Mouse (Mus musculus): ENCODE measurements around the gene Ctf2. TPM values are rescaled to one million over a fixed set of nuclear protein-coding genes. Genes with fewer than 3 reads are reported as not detected.

Ctf2 gene
- total RNA-seq, 1 experiment, result 0.71 TPM

- Histone ChIP-seq H3K9ac (ENCODE audit: insufficient read depth, low read depth, low read length, poor library complexity, severe bottlenecking) (no peak overlapping the region; the same call in 1 of the 2 replicates), H3K4me3 (ENCODE audit: insufficient read depth in 1 of 2, low read depth in 1 of 2, low read length in 2 of 2, poor library complexity in 1 of 2, severe bottlenecking in 1 of 2) (no peak overlapping the region), H3K36me3 (ENCODE audit: control insufficient read depth, insufficient read depth, low read length, poor library complexity, severe bottlenecking) (peaks cover under 1% of the 10 kb centered on the region; the same call in 1 of the 2 replicates), H3K9me3 (ENCODE audit: control insufficient read depth, insufficient read depth, low read depth, low read length) (no peaks in the 10 kb centered on the region), H3K27ac (ENCODE audit: insufficient read depth, low read depth, low read length, poor library complexity, severe bottlenecking) (peak overlapping the region; percentile 87; the same call in 1 of the 2 replicates), H3K4me1 (ENCODE audit: control insufficient read depth in 2 of 2, insufficient read depth in 2 of 2, low read length in 2 of 2, poor library complexity in 1 of 2) (peaks cover 7 to 22% of the 10 kb centered on the region in 2 experiments; a peak in 3 of 4 replicates)
- TF ChIP-seq ZC3H11A (IDR thresholded peaks at IDR 0.05; ENCODE audit: borderline replicate concordance, low read depth, low read length) (no peak), ZNF384 (IDR thresholded peaks at IDR 0.05; ENCODE audit: low read depth, low read length) (no peak), HCFC1 (IDR thresholded peaks at IDR 0.05; ENCODE audit: borderline replicate concordance, insufficient read depth, low read length) (no peak), CHD2 (IDR thresholded peaks at IDR 0.05; ENCODE audit: low read depth, low read length) (no peak), MAFK (IDR thresholded peaks at IDR 0.05; ENCODE audit: insufficient read depth, low read depth, low read length) (no peak)
- in situ Hi-C loops (cut with MboI; ENCODE audit: low sequenced_read_pairs in 2 of 2, unreplicated experiment in 2 of 2), result no loop called here
- no peak for DNase-seq (ENCODE audit: low read depth, low spot score)
These were observed 20.5 kb downstream of the Ctf2 start for GRCm38 (mm10) chr7:127711456-127711855.

GRCm38 (mm10) chr7:127711031-127711430 lies 20.9 kb downstream of the Ctf2 start:
- no peak for DNase-seq (ENCODE audit: low read depth, low spot score)
- Histone ChIP-seq H3K4me1 (ENCODE audit: control insufficient read depth in 2 of 2, insufficient read depth in 2 of 2, low read length in 2 of 2, poor library complexity in 1 of 2) (peaks cover 7 to 22% of the 10 kb centered on the region in 2 experiments; a peak in 3 of 4 replicates), H3K36me3 (ENCODE audit: control insufficient read depth, insufficient read depth, low read length, poor library complexity, severe bottlenecking) (peaks cover 5% of the 10 kb centered on the region; the same call in 1 of the 2 replicates), H3K9me3 (ENCODE audit: control insufficient read depth, insufficient read depth, low read depth, low read length) (no peaks in the 10 kb centered on the region), H3K9ac (ENCODE audit: insufficient read depth, low read depth, low read length, poor library complexity, severe bottlenecking) (no peak overlapping the region), H3K4me3 (ENCODE audit: insufficient read depth in 1 of 2, low read depth in 1 of 2, low read length in 2 of 2, poor library complexity in 1 of 2, severe bottlenecking in 1 of 2) (no peak overlapping the region), H3K27ac (ENCODE audit: insufficient read depth, low read depth, low read length, poor library complexity, severe bottlenecking) (no peak overlapping the region)
- in situ Hi-C loops (cut with MboI; ENCODE audit: low sequenced_read_pairs in 2 of 2, unreplicated experiment in 2 of 2), result no loop called here
- TF ChIP-seq HCFC1 (IDR thresholded peaks at IDR 0.05; ENCODE audit: borderline replicate concordance, insufficient read depth, low read length) (no peak), MAFK (IDR thresholded peaks at IDR 0.05; ENCODE audit: insufficient read depth, low read depth, low read length) (no peak), ZNF384 (IDR thresholded peaks at IDR 0.05; ENCODE audit: low read depth, low read length) (no peak), CHD2 (IDR thresholded peaks at IDR 0.05; ENCODE audit: low read depth, low read length) (no peak), ZC3H11A (IDR thresholded peaks at IDR 0.05; ENCODE audit: borderline replicate concordance, low read depth, low read length) (no peak)

GRCm38 (mm10) chr7:127709261-127709979 lies 22.5 kb downstream of the Ctf2 start:
- in situ Hi-C loops (cut with MboI; ENCODE audit: low sequenced_read_pairs in 2 of 2, unreplicated experiment in 2 of 2), result no loop called here
- H3K4me3 ChIP-seq (ENCODE audit: insufficient read depth in 1 of 2, low read depth in 1 of 2, low read length in 2 of 2, poor library complexity in 1 of 2, severe bottlenecking in 1 of 2), result peak overlapping the region; percentile 71 to 86
- peaks cover 14% of the 10 kb centered on the region; the same call in 1 of the 2 replicates for H3K36me3 ChIP-seq (ENCODE audit: control insufficient read depth, insufficient read depth, low read length, poor library complexity, severe bottlenecking)
- no peak overlapping the region for H3K27ac ChIP-seq (ENCODE audit: insufficient read depth, low read depth, low read length, poor library complexity, severe bottlenecking)
- H3K9ac ChIP-seq (ENCODE audit: insufficient read depth, low read depth, low read length, poor library complexity, severe bottlenecking), result peak overlapping the region; percentile 83; the same call in 1 of the 2 replicates
- H3K4me1 ChIP-seq (ENCODE audit: control insufficient read depth in 2 of 2, insufficient read depth in 2 of 2, low read length in 2 of 2, poor library complexity in 1 of 2), result peaks cover 7 to 24% of the 10 kb centered on the region in 2 experiments; a peak in 3 of 4 replicates
- no peaks in the 10 kb centered on the region for H3K9me3 ChIP-seq (ENCODE audit: control insufficient read depth, insufficient read depth, low read depth, low read length)
- TF ChIP-seq HCFC1 (IDR thresholded peaks at IDR 0.05; ENCODE audit: borderline replicate concordance, insufficient read depth, low read length), result no peak
- TF ChIP-seq CHD2 (IDR thresholded peaks at IDR 0.05; ENCODE audit: low read depth, low read length), result no peak
- no peak for TF ChIP-seq ZC3H11A (IDR thresholded peaks at IDR 0.05; ENCODE audit: borderline replicate concordance, low read depth, low read length)
- no peak for TF ChIP-seq ZNF384 (IDR thresholded peaks at IDR 0.05; ENCODE audit: low read depth, low read length)
- TF ChIP-seq MAFK (IDR thresholded peaks at IDR 0.05; ENCODE audit: insufficient read depth, low read depth, low read length), result no peak
- no peak for DNase-seq (ENCODE audit: low read depth, low spot score)

GRCm38 (mm10) chr7:127708207-127709078 lies 23.5 kb downstream of the Ctf2 start, which contains the start of gene Bcl7c:
TSS of gene Bcl7c (minus strand) at chr7:127708933.
- H3K27ac ChIP-seq (ENCODE audit: insufficient read depth, low read depth, low read length, poor library complexity, severe bottlenecking), result peak within 1 kb of the TSS; percentile 84
- peaks cover 14% of the 10 kb centered on the region; the same call in 1 of the 2 replicates for H3K36me3 ChIP-seq (ENCODE audit: control insufficient read depth, insufficient read depth, low read length, poor library complexity, severe bottlenecking)
- DNase-seq (ENCODE audit: low read depth, low spot score), result peak; percentile 92
- TF ChIP-seq HCFC1 (IDR thresholded peaks at IDR 0.05; ENCODE audit: borderline replicate concordance, insufficient read depth, low read length) (peak; percentile 23; the same call in 1 of the 2 replicates), ZNF384 (IDR thresholded peaks at IDR 0.05; ENCODE audit: low read depth, low read length) (no peak)
- H3K9me3 ChIP-seq (ENCODE audit: control insufficient read depth, insufficient read depth, low read depth, low read length), result no peaks in the 10 kb centered on the region
- peaks cover 7 to 24% of the 10 kb centered on the region in 2 experiments; a peak in 3 of 4 replicates for H3K4me1 ChIP-seq (ENCODE audit: control insufficient read depth in 2 of 2, insufficient read depth in 2 of 2, low read length in 2 of 2, poor library complexity in 1 of 2)
- in situ Hi-C loops (cut with MboI; ENCODE audit: low sequenced_read_pairs in 2 of 2, unreplicated experiment in 2 of 2), result no loop called here
- H3K9ac ChIP-seq (ENCODE audit: insufficient read depth, low read depth, low read length, poor library complexity, severe bottlenecking), result peak within 1 kb of the TSS; percentile 83
- peak within 1 kb of the TSS; percentile 73 to 86 for H3K4me3 ChIP-seq (ENCODE audit: insufficient read depth in 1 of 2, low read depth in 1 of 2, low read length in 2 of 2, poor library complexity in 1 of 2, severe bottlenecking in 1 of 2)
